ENCODE assay signal across 11 mouse cellular contexts in genomic region chr16:23632681-23633080, GRCm38 (mm10).
DNase-seq lines count a peak whose midpoint lies in the region; ATAC-seq and TF ChIP-seq lines count a peak whose summit lies in the region.
"Had no signal": no experiment of that assay in that cellular context is flagged by ENCODE, and none has a peak within 500 bp of the region (broad histone marks: within the 10 kb centered on the region; RNA-seq: fewer than 3 reads in every experiment).

No protein-coding gene starts in this region.

- H3K27me3 ChIP-seq in kidney, adult 2 months (replicated peaks; ENCODE audit: control insufficient read depth, insufficient read depth, low read length), result no peaks in the 10 kb centered on the region
- H3K27me3 ChIP-seq in kidney, embryonic 14.5 days (ENCODE audit: control insufficient read depth, insufficient read depth, low read length), result no peaks in the 10 kb centered on the region
- no peaks in the 10 kb centered on the region for H3K27me3 ChIP-seq in spleen, adult 2 months (ENCODE audit: control insufficient read depth, insufficient read depth, low read length)
- H3K27me3 ChIP-seq: hindbrain, embryonic 15.5 days; liver, embryonic 15.5 days had no signal

- H3K4me1 ChIP-seq in kidney, adult 2 months (ENCODE audit: control insufficient read depth, insufficient read depth, low read length), result no peaks in the 10 kb centered on the region
- H3K4me1 ChIP-seq in kidney, embryonic 14.5 days (ENCODE audit: control insufficient read depth, insufficient read depth, low read length), result no peaks in the 10 kb centered on the region
- no peaks in the 10 kb centered on the region for H3K4me1 ChIP-seq in spleen, adult 2 months (ENCODE audit: control insufficient read depth, insufficient read depth, insufficient read length)
- H3K4me1 ChIP-seq: embryonic facial prominence, embryonic 10.5 days; hindbrain, embryonic 15.5 days; liver, embryonic 15.5 days had no signal

- H3K9ac ChIP-seq in kidney, embryonic 14.5 days (ENCODE audit: low read depth, low read length), result no peak overlapping the region
- H3K9ac ChIP-seq: hindbrain, embryonic 15.5 days; liver, embryonic 15.5 days had no signal

- no peak for TF ChIP-seq POLR2A in kidney, adult 2 months (IDR thresholded peaks at IDR 0.05; ENCODE audit: low read depth, low read length)
- no peak for TF ChIP-seq POLR2A in spleen, adult 2 months (IDR thresholded peaks at IDR 0.05; ENCODE audit: low read depth, low read length)

- H3K9me3 ChIP-seq in kidney, embryonic 14.5 days (ENCODE audit: control insufficient read depth, low read length), result no peaks in the 10 kb centered on the region
- H3K9me3 ChIP-seq: embryonic facial prominence, embryonic 10.5 days; hindbrain, embryonic 15.5 days; liver, embryonic 15.5 days had no signal

- ATAC-seq in kidney, embryonic 14.5 days (ENCODE audit: low FRiP score, low TSS enrichment), result no peak
- ATAC-seq: forebrain, embryonic 14.5 days had no signal

- H3K4me2 ChIP-seq in kidney, embryonic 14.5 days (replicated peaks; ENCODE audit: low read depth, low read length), result no peak overlapping the region
- H3K4me2 ChIP-seq: hindbrain, embryonic 15.5 days; liver, embryonic 15.5 days had no signal

- H3K36me3 ChIP-seq in kidney, adult 2 months (ENCODE audit: control insufficient read depth, insufficient read depth, low read length), result no peaks in the 10 kb centered on the region
- no peaks in the 10 kb centered on the region for H3K36me3 ChIP-seq in kidney, embryonic 14.5 days (ENCODE audit: control insufficient read depth, insufficient read depth, low read length)
- no peaks in the 10 kb centered on the region for H3K36me3 ChIP-seq in spleen, adult 2 months (ENCODE audit: control insufficient read depth, insufficient read depth, low read length)
- H3K36me3 ChIP-seq: embryonic facial prominence, embryonic 10.5 days; hindbrain, embryonic 15.5 days; liver, embryonic 15.5 days had no signal

- no peak overlapping the region for H3K27ac ChIP-seq in kidney, adult 2 months (ENCODE audit: insufficient read depth, low read depth, low read length)
- no peak overlapping the region for H3K27ac ChIP-seq in kidney, embryonic 14.5 days (ENCODE audit: low read depth, low read length)
- H3K27ac ChIP-seq in spleen, adult 2 months (ENCODE audit: insufficient read depth, low read length), result no peak overlapping the region
- H3K27ac ChIP-seq: embryonic facial prominence, embryonic 10.5 days; hindbrain, embryonic 15.5 days; liver, embryonic 15.5 days had no signal

- no peak overlapping the region for H3K4me3 ChIP-seq in kidney, adult 2 months (ENCODE audit: insufficient read depth, low read depth, low read length)
- no peak overlapping the region for H3K4me3 ChIP-seq in kidney, embryonic 14.5 days (ENCODE audit: low read length)
- no peak overlapping the region for H3K4me3 ChIP-seq in spleen, adult 2 months (ENCODE audit: extremely low read depth, insufficient read depth, insufficient read length)
- H3K4me3 ChIP-seq: embryonic facial prominence, embryonic 10.5 days; hindbrain, embryonic 15.5 days; liver, embryonic 15.5 days had no signal

- TF ChIP-seq CTCF in kidney, adult 2 months (conservative IDR thresholded peaks at IDR 0.05; ENCODE audit: insufficient read depth, insufficient read length, low read depth, low read length), result peak; percentile 42
- peak; percentile 11; the same call in 1 of the 2 replicates for TF ChIP-seq CTCF in spleen, adult 2 months (IDR thresholded peaks at IDR 0.05; ENCODE audit: extremely low read depth, insufficient read depth, insufficient read length, insufficient replicate concordance)

- DNase-seq in kidney, adult 2 months, result no peak
- DNase-seq in spleen, adult 2 months (ENCODE audit: low read depth in 1 of 2, low spot score in 2 of 2), result peak in 1 of 2 experiments; percentile 8
- no peak for DNase-seq in spleen, postnatal 36 days (ENCODE audit: low spot score in 2 of 2)
- peak; percentile 74 for DNase-seq in ZHBTc4 (ENCODE audit: low read depth, low spot score)
- DNase-seq in thymus, postnatal 4 days, result peak; percentile 66
- DNase-seq in cerebellum, adult 9-10 months, result no peak

- 80% methylated on average over 2 of the region's 2 CpGs for WGBS in kidney, adult 2 months
- 75% methylated on average over 2 of the region's 2 CpGs for whole genome bisulfite sequencing in kidney, embryonic 14.5 days
- WGBS in spleen, adult 2 months, result 82% methylated on average over 2 of the region's 2 CpGs

Comparison
In these comparisons a context has a peak if more than half of its experiments do, and no peak if none do; other contexts are left out.
1. DNase-seq: peak in ZHBTc4 (single experiment) and thymus, postnatal 4 days (single experiment); none in kidney, adult 2 months (single experiment), spleen, postnatal 36 days (0 of 2) and cerebellum, adult 9-10 months (single experiment).